36 mouse cellular contexts compared by ENCODE assay signal in genomic region chr13:30170061-30170460, GRCm38 (mm10).
"Had no signal": no experiment of that assay in that cellular context is flagged by ENCODE, and none has a peak within 500 bp of the region (broad histone marks: within the 10 kb centered on the region; RNA-seq: fewer than 3 reads in every experiment).

No protein-coding gene starts in this region.

- H3K36me3 ChIP-seq: heart, embryonic 10.5 days; heart, embryonic 12.5 days; heart, embryonic 13.5 days; heart, embryonic 15.5 days; hindbrain, embryonic 10.5 days; hindbrain, embryonic 12.5 days; hindbrain, embryonic 13.5 days; hindbrain, embryonic 15.5 days; intestine, embryonic 15.5 days; kidney, embryonic 15.5 days had no signal

- DNase-seq: heart, postnatal 10 days; heart, postnatal 14 days; heart, postnatal 36 days; heart, postnatal 4 days; kidney, adult 11 months; kidney, adult 18-20 months; kidney, adult 2 months; kidney, adult 8-10 months; kidney, adult 9 months; kidney, postnatal 10 days; kidney, postnatal 14 days; kidney, postnatal 25 days; kidney, postnatal 36 days; kidney, postnatal 4 days; layer of hippocampus, adult 9-11 months; layer of hippocampus, postnatal 36 days had no signal

- H3K9ac ChIP-seq: heart, embryonic 12.5 days; heart, embryonic 13.5 days; heart, embryonic 15.5 days; hindbrain, embryonic 12.5 days; hindbrain, embryonic 13.5 days; hindbrain, embryonic 14.5 days; hindbrain, embryonic 15.5 days; intestine, embryonic 15.5 days; kidney, embryonic 15.5 days had no signal

- H3K9me3 ChIP-seq: heart, embryonic 10.5 days; heart, embryonic 12.5 days; heart, embryonic 13.5 days; heart, embryonic 15.5 days; hindbrain, embryonic 10.5 days; hindbrain, embryonic 12.5 days; hindbrain, embryonic 13.5 days; hindbrain, embryonic 15.5 days; intestine, embryonic 15.5 days; kidney, embryonic 15.5 days had no signal

- H3K27ac ChIP-seq: heart, embryonic 10.5 days; heart, embryonic 13.5 days; heart, embryonic 15.5 days; hindbrain, embryonic 10.5 days; hindbrain, embryonic 12.5 days; hindbrain, embryonic 13.5 days; hindbrain, embryonic 14.5 days; hindbrain, embryonic 15.5 days; hindbrain, postnatal 0 days; intestine, embryonic 15.5 days; kidney, embryonic 15.5 days; kidney, postnatal 0 days; layer of hippocampus, adult 2 months; left cerebral cortex, adult 2 months had no signal

- H3K4me2 ChIP-seq: heart, embryonic 11.5 days; heart, embryonic 12.5 days; heart, embryonic 13.5 days; heart, embryonic 15.5 days; hindbrain, embryonic 12.5 days; hindbrain, embryonic 13.5 days; hindbrain, embryonic 14.5 days; hindbrain, embryonic 15.5 days; intestine, embryonic 15.5 days; kidney, embryonic 15.5 days had no signal

- ATAC-seq: hindbrain, embryonic 16.5 days; hindbrain, postnatal 0 days; inflammation-experienced regulatory T-cells, adult 6 months; intestine, embryonic 15.5 days; intestine, embryonic 16.5 days; intestine, postnatal 0 days had no signal

- H3K4me3 ChIP-seq: heart, embryonic 10.5 days; heart, embryonic 12.5 days; heart, embryonic 13.5 days; heart, embryonic 15.5 days; hindbrain, embryonic 10.5 days; hindbrain, embryonic 12.5 days; hindbrain, embryonic 13.5 days; hindbrain, embryonic 15.5 days; intestine, embryonic 15.5 days; kidney, embryonic 15.5 days; layer of hippocampus, adult 2 months; left cerebral cortex, adult 2 months had no signal

- H3K4me1 ChIP-seq: heart, embryonic 10.5 days; heart, embryonic 12.5 days; heart, embryonic 13.5 days; heart, embryonic 15.5 days; hindbrain, embryonic 10.5 days; hindbrain, embryonic 12.5 days; hindbrain, embryonic 13.5 days; hindbrain, embryonic 15.5 days; intestine, embryonic 15.5 days had no signal

- H3K27me3 ChIP-seq: heart, embryonic 12.5 days; heart, embryonic 13.5 days; heart, embryonic 15.5 days; hindbrain, embryonic 12.5 days; hindbrain, embryonic 13.5 days; hindbrain, embryonic 15.5 days; intestine, embryonic 15.5 days; kidney, embryonic 15.5 days had no signal
